Mouse (Mus musculus) kidney, adult 2 months (tissue): ENCODE measurements around the gene Tespa1.

Source experiments
- CTCF ChIP-seq: fragments of 200-500 bp; conservative IDR thresholded peaks from 2 replicates; pipeline ENCODE4 v1.5.1; 2011; ENCODE audit warnings: low read depth, mild to moderate bottlenecking, control low read depth, low read length, moderate library complexity, mixed read lengths; ENCODE audit not compliant: insufficient read depth, insufficient read length
- POLR2A ChIP-seq: fragments of 200-500 bp; IDR thresholded peaks from one replicate; pipeline ENCODE4 v1.6.1; 2011; ENCODE audit warnings: low read depth, low read length, control low read depth

GRCm38 (mm10) chr10:130322637-130323036 lies at the start of gene Tespa1:
- TF ChIP-seq POLR2A (no peak), CTCF (no peak)
